Mouse (Mus musculus) hindbrain, postnatal 0 days (tissue): ENCODE data around the gene Ccdc134. TPM values are rescaled to one million over a fixed set of nuclear protein-coding genes. Genes with fewer than 3 reads are reported as not detected.

Experiments used
- ATAC-seq: fragments of 200-750 bp; cut with Nextera tagmentation; 2 replicates; pipeline ENCODE4 v1.8.0; 2017; ENCODE audit warnings: mild to moderate bottlenecking, moderate TSS enrichment, moderate library complexity
- DNase-seq: peaks from one replicate; pipeline ENCODE4 v3.0.0-alpha.2; 2015; ENCODE audit warnings: low spot score
- H3K27ac ChIP-seq: fragments of 300-500 bp; sonication (generic); 2 replicates; pipeline ENCODE4 v1.5.1; 2014; ENCODE audit warnings: mild to moderate bottlenecking
- H3K27me3 ChIP-seq: fragments of 300-500 bp; sonication (generic); 2 replicates; pipeline ENCODE4 v1.6.1; 2014; ENCODE audit warnings: low read length, mixed read lengths; ENCODE audit not compliant: insufficient read depth
- H3K36me3 ChIP-seq: fragments of 300-500 bp; sonication (generic); 2 replicates; pipeline ENCODE4 v1.6.1; 2014; ENCODE audit warnings: low read length, mixed read lengths; ENCODE audit not compliant: insufficient read depth
- H3K4me1 ChIP-seq: fragments of 300-500 bp; sonication (generic); 2 replicates; pipeline ENCODE4 v1.6.1; 2014; ENCODE audit warnings: antibody characterized with exemption, low read length, mixed read lengths; ENCODE audit not compliant: insufficient read depth
- H3K4me2 ChIP-seq: fragments of 300-500 bp; sonication (generic); 2 replicates; pipeline ENCODE4 v1.6.1; 2014; ENCODE audit warnings: low read depth, mild to moderate bottlenecking, low read length, moderate library complexity, mixed read lengths
- H3K4me3 ChIP-seq: fragments of 300-500 bp; sonication (generic); 2 replicates; pipeline ENCODE4 v1.5.1; 2014; ENCODE audit warnings: low read length
- H3K9ac ChIP-seq: fragments of 300-500 bp; sonication (generic); replicated peaks from 2 replicates; pipeline ENCODE4 v1.6.1; 2014; ENCODE audit warnings: mild to moderate bottlenecking, low read length, moderate library complexity, mixed read lengths
- H3K9me3 ChIP-seq: fragments of 300-500 bp; sonication (generic); 2 replicates; pipeline ENCODE4 v1.6.1; 2016; ENCODE audit warnings: low read length, mixed read lengths
- CTCF ChIP-seq: IDR thresholded peaks from 2 replicates; pipeline ENCODE4 v1.5.1; 2016; ENCODE audit warnings: antibody characterized with exemption, control low read depth, low read depth
- WGBS: fragments of 180-500 bp; shearing (Covaris S2); extraction: QIAGEN DNeasy Blood & Tissue Kit; methylation state at CpG from one replicate; pipeline ENCODE4 v1.1.7; 2014; 5-methylcytosine and 5-hydroxymethylcytosine counted together
- polyA plus RNA-seq: library from polyadenylated mRNA; unstranded; fragments of >200 nt; fragmentation: Nextera tagmentation; extraction: Ambion mirVana; gene quantifications from 2 replicates; pipeline ENCODE4 v1.2.1, GENCODE M21; 2015
- total RNA-seq: library from RNA; depleted of rRNA; stranded (reverse); fragments of >200 nt; gene quantifications from 2 replicates; pipeline ENCODE4 v1.2.3, GENCODE M21; 2014

The Ccdc134 gene
- total and polyA plus RNA-seq, 2 experiments from 2014 or later = 6.4 to 15.5 TPM

- Histone ChIP-seq H3K27me3 (no peaks in the 10 kb centered on the region), H3K27ac (no peak overlapping the region), H3K4me1 (no peaks in the 10 kb centered on the region), H3K4me3 (no peak overlapping the region), H3K36me3 (peaks cover 79% of the 10 kb centered on the region), H3K9me3 (no peaks in the 10 kb centered on the region), H3K4me2 (no peak overlapping the region), H3K9ac (no peak overlapping the region)
- DNase-seq = no peak
- no peak for ATAC-seq
- no peak for TF ChIP-seq CTCF
- 77% methylated on average over 10 of the region's 10 CpGs for WGBS
These were observed 55.9 kb downstream of the Ccdc134 start for GRCm38 (mm10) chr15:82183596-82183995.

DNA sequence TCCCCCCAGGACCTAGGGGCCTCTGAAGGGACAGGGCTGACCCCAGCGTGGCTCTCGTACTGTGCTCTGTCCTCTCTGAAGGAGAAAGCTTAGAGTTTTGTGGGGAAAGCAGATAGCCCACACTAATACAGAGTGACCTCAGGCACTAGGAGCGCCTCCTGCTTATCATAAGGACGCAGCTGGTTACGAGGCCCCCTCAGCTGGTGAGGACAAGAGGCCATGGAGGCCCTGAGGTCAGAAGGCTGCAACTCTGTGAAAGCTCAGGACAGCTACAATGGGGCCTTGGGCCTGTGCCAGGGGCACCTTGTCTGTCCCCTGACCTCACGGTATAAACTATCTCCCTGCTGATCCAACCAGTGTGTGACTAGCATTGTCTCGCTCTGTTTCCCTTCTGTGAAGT lies 56.5 kb downstream of the Ccdc134 start:
- 73% methylated on average over 7 of the region's 7 CpGs for WGBS
- no peaks in the 10 kb centered on the region for H3K4me1 ChIP-seq
- peaks cover 73% of the 10 kb centered on the region for H3K36me3 ChIP-seq
- no peaks in the 10 kb centered on the region for H3K9me3 ChIP-seq
- H3K27ac ChIP-seq = no peak overlapping the region
- no peak overlapping the region for H3K4me2 ChIP-seq
- ATAC-seq (no peak), DNase-seq (no peak)
- H3K27me3 ChIP-seq = no peaks in the 10 kb centered on the region
- no peak overlapping the region for H3K4me3 ChIP-seq
- TF ChIP-seq CTCF = no peak
- no peak overlapping the region for H3K9ac ChIP-seq

DNA sequence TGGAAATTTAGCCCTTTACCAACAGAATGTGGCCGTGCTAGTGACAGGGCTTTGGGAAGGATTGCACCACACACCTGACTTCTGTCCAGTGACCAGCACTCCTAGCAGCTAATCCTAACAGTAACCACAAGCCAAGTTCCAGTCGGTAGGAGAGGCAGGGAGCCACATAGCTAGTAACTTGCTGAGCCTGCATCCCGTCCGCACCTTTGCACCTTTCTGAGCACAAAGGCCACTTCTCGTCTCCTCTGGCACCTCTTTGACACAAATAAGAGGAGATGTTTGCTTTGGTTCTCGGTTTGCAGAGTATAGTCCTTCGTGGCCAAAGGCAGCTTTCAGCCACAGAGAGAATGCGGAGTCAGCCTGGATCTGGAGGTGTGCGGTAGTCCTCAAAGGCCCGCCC lies 56.9 kb downstream of the Ccdc134 start:
- DNase-seq = no peak
- Histone ChIP-seq H3K36me3 (peaks cover 68% of the 10 kb centered on the region), H3K4me3 (no peak overlapping the region), H3K4me2 (no peak overlapping the region), H3K27me3 (no peaks in the 10 kb centered on the region), H3K9ac (no peak overlapping the region), H3K27ac (peak overlapping the region; percentile 11; the same call in 1 of the 2 replicates), H3K4me1 (no peaks in the 10 kb centered on the region), H3K9me3 (no peaks in the 10 kb centered on the region)
- no peak for TF ChIP-seq CTCF
- WGBS = 87% methylated on average over 10 of the region's 10 CpGs
- no peak for ATAC-seq

DNA sequence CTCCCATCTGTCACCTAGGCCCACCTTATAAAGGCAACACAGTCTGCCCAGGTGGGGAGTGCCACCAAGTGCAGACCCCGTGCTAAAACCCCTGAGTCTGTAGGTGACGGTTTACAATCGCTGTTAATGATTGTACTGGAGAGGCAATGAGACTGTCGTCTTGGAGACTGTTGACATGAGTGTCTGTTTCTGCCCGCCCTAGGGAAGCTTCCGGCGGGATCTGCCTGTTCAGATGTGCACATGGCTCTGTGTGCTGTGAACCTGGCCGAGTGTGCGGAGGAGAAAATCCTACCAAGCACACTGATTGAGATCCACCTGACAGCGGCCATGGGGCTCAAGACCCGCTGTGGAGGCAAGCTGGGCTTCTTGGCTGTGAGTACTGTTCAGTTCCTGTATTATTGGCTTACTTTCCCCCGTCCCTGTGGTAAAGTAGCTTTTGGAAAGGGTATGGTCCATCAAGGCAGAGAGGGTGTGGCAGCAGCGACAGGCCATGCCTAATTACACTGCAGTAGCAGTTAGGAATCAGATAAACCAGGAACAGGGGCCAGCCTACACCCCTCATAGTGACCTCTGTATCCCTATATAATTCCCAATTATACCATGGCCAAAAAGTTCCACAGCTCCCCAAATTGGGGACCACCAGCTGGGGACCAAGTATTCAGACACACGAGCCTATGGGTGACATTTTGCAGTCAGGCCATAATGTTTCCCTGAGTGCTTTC lies 57.5 kb downstream of the Ccdc134 start:
- Histone ChIP-seq H3K36me3 (peaks cover 63% of the 10 kb centered on the region), H3K9me3 (no peaks in the 10 kb centered on the region), H3K9ac (no peak overlapping the region), H3K27ac (peak overlapping the region; percentile 11; the same call in 1 of the 2 replicates), H3K4me1 (no peaks in the 10 kb centered on the region), H3K4me2 (no peak overlapping the region), H3K4me3 (no peak overlapping the region), H3K27me3 (no peaks in the 10 kb centered on the region)
- DNase-seq (no peak), ATAC-seq (no peak)
- TF ChIP-seq CTCF = no peak
- 79% methylated on average over 14 of the region's 14 CpGs for WGBS

DNA sequence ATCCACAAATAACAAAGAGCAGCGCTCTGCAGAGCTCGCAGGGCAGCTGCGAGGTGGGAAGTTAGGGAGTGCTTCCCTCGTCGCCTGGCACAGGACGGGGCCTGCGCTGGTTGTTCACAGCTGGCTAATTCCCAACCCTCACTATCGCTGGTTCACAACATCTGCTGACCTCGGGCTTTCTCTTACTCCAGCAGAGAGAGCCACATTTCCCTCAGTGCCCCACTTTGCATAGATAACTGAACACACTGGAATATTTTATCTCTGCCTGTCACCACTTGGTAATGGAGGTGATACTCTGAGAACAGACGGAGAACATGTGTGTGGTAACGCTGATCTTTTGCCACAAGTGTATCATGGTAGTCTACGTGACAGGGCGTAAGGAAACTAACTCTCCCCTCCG lies 58.4 kb downstream of the Ccdc134 start:
- no peak overlapping the region for H3K4me2 ChIP-seq
- DNase-seq = no peak
- ATAC-seq = no peak
- H3K27me3 ChIP-seq = no peaks in the 10 kb centered on the region
- H3K4me3 ChIP-seq = no peak overlapping the region
- H3K27ac ChIP-seq = no peak overlapping the region
- 77% methylated on average over 14 of the region's 14 CpGs for WGBS
- no peak for TF ChIP-seq CTCF
- no peak overlapping the region for H3K9ac ChIP-seq
- H3K9me3 ChIP-seq = no peaks in the 10 kb centered on the region
- H3K36me3 ChIP-seq = peaks cover 55% of the 10 kb centered on the region
- no peaks in the 10 kb centered on the region for H3K4me1 ChIP-seq

- no peak for DNase-seq
- ATAC-seq = no peak
- Histone ChIP-seq H3K9me3 (no peaks in the 10 kb centered on the region), H3K4me2 (no peak overlapping the region), H3K9ac (no peak overlapping the region), H3K36me3 (peaks cover 55% of the 10 kb centered on the region), H3K4me3 (no peak overlapping the region), H3K4me1 (no peaks in the 10 kb centered on the region), H3K27me3 (no peaks in the 10 kb centered on the region), H3K27ac (no peak overlapping the region)
- WGBS = 86% methylated on average over 5 of the region's 5 CpGs
- TF ChIP-seq CTCF = 0 out of 2 replicates have a peak, but pooled peaks have one; percentile 3
These were observed 59.2 kb downstream of the Ccdc134 start for GRCm38 (mm10) chr15:82186931-82187330.

GRCm38 (mm10) chr15:82187401-82187800 lies 59.7 kb downstream of the Ccdc134 start:
- DNase-seq = no peak
- Histone ChIP-seq H3K36me3 (peaks cover 55% of the 10 kb centered on the region), H3K4me3 (no peak overlapping the region), H3K9ac (no peak overlapping the region), H3K9me3 (no peaks in the 10 kb centered on the region), H3K4me1 (no peaks in the 10 kb centered on the region), H3K27ac (no peak overlapping the region), H3K27me3 (no peaks in the 10 kb centered on the region), H3K4me2 (no peak overlapping the region)
- no peak; the same call in 1 of the 2 replicates for TF ChIP-seq CTCF
- 90% methylated on average over 4 of the region's 4 CpGs for WGBS
- ATAC-seq = no peak
